Mouse (Mus musculus): ENCODE measurements around the gene Olfr1472. TPM values are rescaled to one million over a fixed set of nuclear protein-coding genes. Genes with fewer than 3 reads are reported as not detected.
"Not testable (repeated sequence)": the region's sequence is repeated elsewhere in the genome, so short reads cannot be mapped to it uniquely, and the experiment has no call there.

Olfr1472 gene
- polyA plus RNA-seq (2014; fragmentation: Nextera tagmentation; extraction: Ambion mirVana) = not detected in 2 replicates

DNA sequence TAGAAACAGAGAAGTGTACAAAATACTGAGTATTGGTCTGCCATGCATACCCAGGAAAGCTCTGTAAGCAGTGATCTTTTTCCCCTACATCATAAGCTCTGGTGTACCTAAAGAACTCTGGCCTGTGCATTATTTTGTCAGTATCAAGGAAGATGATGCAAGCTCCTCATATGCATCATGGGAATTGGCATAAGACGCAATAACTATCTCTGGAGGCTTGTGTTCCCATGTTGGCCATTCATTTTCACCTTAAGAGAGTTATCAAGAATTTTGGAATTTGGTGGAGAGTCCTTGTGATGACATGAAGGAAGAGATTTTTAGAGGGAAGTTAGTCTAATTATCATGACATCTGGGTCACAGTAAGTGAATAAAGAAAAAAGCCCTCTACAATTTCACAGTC is at the start of gene Olfr1472:
Olfr1472 (minus strand) TSS at position 101 of the 400 bp plus-strand sequence.
- H3K27me3 ChIP-seq (ENCODE audit: control insufficient read depth, insufficient read depth, low read length) = no peaks in the 10 kb centered on the region
- no peak within 1 kb of the TSS for H3K27ac ChIP-seq (ENCODE audit: low read depth, low read length)
- H3K4me3 ChIP-seq (ENCODE audit: low read depth, low read length) = no peak within 1 kb of the TSS
- peaks cover 3% of the 10 kb centered on the region; the same call in 1 of the 2 replicates for H3K9me3 ChIP-seq (ENCODE audit: control insufficient read depth, low read length)
- no peaks in the 10 kb centered on the region for H3K36me3 ChIP-seq (ENCODE audit: control insufficient read depth, insufficient read depth, low read length)
- DNase-seq (ENCODE audit: low spot score, missing footprints) (no peak), ATAC-seq (ENCODE audit: low FRiP score) (no peak)
- no peak within 1 kb of the TSS for H3K4me2 ChIP-seq
- WGBS = 77% methylated on average over 1 of the region's 1 CpGs
- H3K9ac ChIP-seq (ENCODE audit: low read length) = no peak within 1 kb of the TSS
- H3K4me1 ChIP-seq (ENCODE audit: control insufficient read depth, insufficient read depth, low read length) = no peaks in the 10 kb centered on the region

GRCm38 (mm10) chr19:13500246-13500645 is 44.4 kb upstream of the Olfr1472 start, which contains the start of gene Olfr1477:
TSS of gene Olfr1477 (plus strand) at chr19:13500546.
- Histone ChIP-seq H3K9ac (ENCODE audit: low read length) (no peak within 1 kb of the TSS), H3K27me3 (ENCODE audit: control insufficient read depth, insufficient read depth, low read length) (no peaks in the 10 kb centered on the region), H3K36me3 (ENCODE audit: control insufficient read depth, insufficient read depth, low read length) (no peaks in the 10 kb centered on the region), H3K4me1 (ENCODE audit: control insufficient read depth, insufficient read depth, low read length) (no peaks in the 10 kb centered on the region), H3K4me3 (ENCODE audit: low read depth, low read length) (no peak within 1 kb of the TSS), H3K4me2 (no peak within 1 kb of the TSS), H3K27ac (ENCODE audit: low read depth, low read length) (no peak within 1 kb of the TSS), H3K9me3 (ENCODE audit: control insufficient read depth, low read length) (peaks cover 4% of the 10 kb centered on the region; the same call in 1 of the 2 replicates)
- DNase-seq (ENCODE audit: low spot score, missing footprints) (no peak), ATAC-seq (ENCODE audit: low FRiP score) (no peak)
- WGBS = 75% methylated on average over 3 of the region's 3 CpGs

DNA sequence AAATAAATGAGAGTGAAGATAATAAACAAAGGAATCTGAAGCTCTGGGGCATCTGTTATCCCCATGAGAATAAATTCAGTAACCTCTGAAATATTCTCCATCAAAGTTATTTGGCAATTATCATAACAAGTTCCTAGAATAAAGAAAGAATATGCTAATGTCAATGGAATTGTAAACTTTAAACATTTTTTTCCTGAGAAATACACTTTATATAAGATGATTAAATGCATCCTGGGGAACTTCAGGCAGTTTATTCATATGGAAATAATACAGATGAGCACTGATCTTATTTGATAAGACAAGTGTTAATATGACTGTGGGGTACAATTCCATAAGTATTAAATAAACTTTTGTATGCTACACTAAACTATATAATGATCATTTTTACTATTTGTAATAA is 24.2 kb upstream of the Olfr1472 start, which contains the start of gene Olfr1475:
Olfr1475 (minus strand) TSS at position 101 of the 400 bp plus-strand sequence.
- Histone ChIP-seq H3K9me3 (ENCODE audit: control insufficient read depth, low read length) (no peaks in the 10 kb centered on the region), H3K4me2 (no peak within 1 kb of the TSS), H3K4me1 (ENCODE audit: control insufficient read depth, insufficient read depth, low read length) (no peaks in the 10 kb centered on the region), H3K9ac (ENCODE audit: low read length) (no peak within 1 kb of the TSS), H3K4me3 (ENCODE audit: low read depth, low read length) (no peak within 1 kb of the TSS), H3K27ac (ENCODE audit: low read depth, low read length) (no peak within 1 kb of the TSS), H3K36me3 (ENCODE audit: control insufficient read depth, insufficient read depth, low read length) (no peaks in the 10 kb centered on the region), H3K27me3 (ENCODE audit: control insufficient read depth, insufficient read depth, low read length) (no peaks in the 10 kb centered on the region)
- no peak for ATAC-seq (ENCODE audit: low FRiP score)
- DNase-seq (ENCODE audit: low spot score, missing footprints) = no peak

- H3K4me3 ChIP-seq (ENCODE audit: low read depth, low read length); DNase-seq (ENCODE audit: low spot score, missing footprints); H3K4me1 ChIP-seq (ENCODE audit: control insufficient read depth, insufficient read depth, low read length); H3K27ac ChIP-seq (ENCODE audit: low read depth, low read length); H3K9ac ChIP-seq (ENCODE audit: low read length); H3K9me3 ChIP-seq (ENCODE audit: control insufficient read depth, low read length); H3K36me3 ChIP-seq (ENCODE audit: control insufficient read depth, insufficient read depth, low read length); H3K4me2 ChIP-seq; H3K27me3 ChIP-seq (ENCODE audit: control insufficient read depth, insufficient read depth, low read length); ATAC-seq (ENCODE audit: low FRiP score): not testable (repeated sequence)
- 82% methylated on average over 4 of the region's 4 CpGs for WGBS
Measured at GRCm38 (mm10) chr19:13469265-13469664, 13.4 kb upstream of the Olfr1472 start, which contains the start of gene Olfr1474. TSS of gene Olfr1474 (plus strand) at chr19:13469565.

DNA sequence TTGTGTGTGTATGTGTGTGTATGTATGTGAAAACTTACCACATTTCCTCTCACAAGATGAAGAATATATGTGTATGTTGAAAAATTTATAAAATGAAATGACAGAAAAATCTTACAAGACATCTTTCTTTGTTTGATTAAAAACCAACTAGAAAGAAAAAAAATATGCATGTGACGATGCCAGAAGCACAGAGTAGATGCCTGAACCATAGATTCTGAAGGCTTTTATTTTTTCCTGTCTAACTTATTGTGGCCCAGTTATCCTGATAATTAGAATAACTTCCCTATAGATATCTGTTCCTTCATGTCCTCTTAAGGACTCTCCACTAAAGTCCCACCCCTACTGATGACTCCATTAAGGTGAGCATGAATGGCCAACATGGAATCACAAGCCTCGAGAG is 12.8 kb downstream of the Olfr1472 start, which contains the start of gene Olfr1471:
Olfr1471 (plus strand) TSS at position 301 of the 400 bp plus-strand sequence.
- not testable (repeated sequence) for DNase-seq (ENCODE audit: low spot score, missing footprints); H3K4me3 ChIP-seq (ENCODE audit: low read depth, low read length); ATAC-seq (ENCODE audit: low FRiP score); H3K4me1 ChIP-seq (ENCODE audit: control insufficient read depth, insufficient read depth, low read length); H3K27me3 ChIP-seq (ENCODE audit: control insufficient read depth, insufficient read depth, low read length); H3K9ac ChIP-seq (ENCODE audit: low read length); H3K9me3 ChIP-seq (ENCODE audit: control insufficient read depth, low read length); H3K27ac ChIP-seq (ENCODE audit: low read depth, low read length); H3K36me3 ChIP-seq (ENCODE audit: control insufficient read depth, insufficient read depth, low read length); H3K4me2 ChIP-seq
- 76% methylated on average over 2 of the region's 2 CpGs for WGBS

DNA sequence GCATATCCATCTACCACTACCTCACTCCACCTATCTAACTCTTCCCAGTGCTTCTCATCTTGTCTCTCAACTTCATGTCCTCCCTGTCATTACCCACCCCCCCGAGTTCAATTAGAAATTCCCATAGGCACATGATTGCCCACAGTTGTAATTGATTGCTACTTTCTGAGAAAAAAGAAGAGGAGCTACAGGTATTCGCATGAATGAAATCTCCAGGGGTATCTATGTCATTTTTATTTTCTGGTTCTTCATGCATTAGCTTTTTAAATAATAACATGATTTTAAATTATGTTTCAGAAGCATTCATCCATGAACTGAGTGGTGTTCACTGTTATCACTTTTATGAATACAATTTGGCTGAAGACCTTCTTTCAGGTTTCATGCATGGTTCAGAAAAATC is 48.3 kb downstream of the Olfr1472 start, which contains the start of gene Olfr1469:
Olfr1469 (plus strand) TSS at position 301 of the 400 bp plus-strand sequence.
- no peak for ATAC-seq (ENCODE audit: low FRiP score)
- Histone ChIP-seq H3K9ac (ENCODE audit: low read length) (no peak within 1 kb of the TSS), H3K9me3 (ENCODE audit: control insufficient read depth, low read length) (no peaks in the 10 kb centered on the region; the same call in 1 of the 2 replicates), H3K27me3 (ENCODE audit: control insufficient read depth, insufficient read depth, low read length) (no peaks in the 10 kb centered on the region), H3K27ac (ENCODE audit: low read depth, low read length) (no peak within 1 kb of the TSS), H3K4me2 (no peak within 1 kb of the TSS), H3K4me3 (ENCODE audit: low read depth, low read length) (no peak within 1 kb of the TSS), H3K4me1 (ENCODE audit: control insufficient read depth, insufficient read depth, low read length) (no peaks in the 10 kb centered on the region), H3K36me3 (ENCODE audit: control insufficient read depth, insufficient read depth, low read length) (no peaks in the 10 kb centered on the region)
- no peak for DNase-seq (ENCODE audit: low spot score, missing footprints)
- WGBS = 81% methylated on average over 2 of the region's 2 CpGs

Other genes with a start within 250 kb of the Olfr1472 start
- not detected in 2 replicates for gene Olfr1463, start 224.8 kb downstream of the Olfr1472 start, polyA plus RNA-seq (2014; fragmentation: Nextera tagmentation; extraction: Ambion mirVana)
- not detected in 2 replicates for gene Olfr1465, start 140.5 kb downstream of the Olfr1472 start, polyA plus RNA-seq (2014; fragmentation: Nextera tagmentation; extraction: Ambion mirVana)
- not detected in 2 replicates for gene Olfr1466, start 117.2 kb downstream of the Olfr1472 start, polyA plus RNA-seq (2014; fragmentation: Nextera tagmentation; extraction: Ambion mirVana)
- not detected in 2 replicates for gene Olfr1467, start 93.8 kb downstream of the Olfr1472 start, polyA plus RNA-seq (2014; fragmentation: Nextera tagmentation; extraction: Ambion mirVana)
- not detected in 2 replicates for gene Olfr1469, start 48.2 kb downstream of the Olfr1472 start, polyA plus RNA-seq (2014; fragmentation: Nextera tagmentation; extraction: Ambion mirVana)
- gene Olfr1471, start 12.7 kb downstream of the Olfr1472 start, polyA plus RNA-seq (2014; fragmentation: Nextera tagmentation; extraction: Ambion mirVana) = not detected in 2 replicates
- not detected in 2 replicates for gene Olfr1474, start 13.5 kb upstream of the Olfr1472 start, polyA plus RNA-seq (2014; fragmentation: Nextera tagmentation; extraction: Ambion mirVana)
- gene Olfr1475, start 24.1 kb upstream of the Olfr1472 start, polyA plus RNA-seq (2014; fragmentation: Nextera tagmentation; extraction: Ambion mirVana) = not detected in 2 replicates
- gene Olfr1477, start 44.5 kb upstream of the Olfr1472 start, polyA plus RNA-seq (2014; fragmentation: Nextera tagmentation; extraction: Ambion mirVana) = not detected in 2 replicates
- gene Olfr1480, start 71.8 kb upstream of the Olfr1472 start, polyA plus RNA-seq (2014; fragmentation: Nextera tagmentation; extraction: Ambion mirVana) = not detected in 2 replicates
- not detected in 2 replicates for gene Olfr1484, start 127.4 kb upstream of the Olfr1472 start, polyA plus RNA-seq (2014; fragmentation: Nextera tagmentation; extraction: Ambion mirVana)
- not detected in 2 replicates for gene Olfr1487, start 161.3 kb upstream of the Olfr1472 start, polyA plus RNA-seq (2014; fragmentation: Nextera tagmentation; extraction: Ambion mirVana)
- not detected in 2 replicates for gene Olfr1489, start 175.5 kb upstream of the Olfr1472 start, polyA plus RNA-seq (2014; fragmentation: Nextera tagmentation; extraction: Ambion mirVana)
- not detected in 2 replicates for gene Olfr1490, start 195.0 kb upstream of the Olfr1472 start, polyA plus RNA-seq (2014; fragmentation: Nextera tagmentation; extraction: Ambion mirVana)
- gene Olfr1491, start 241.2 kb upstream of the Olfr1472 start, polyA plus RNA-seq (2014; fragmentation: Nextera tagmentation; extraction: Ambion mirVana) = not detected in 2 replicates

Measured in midbrain, embryonic 11.5 days (tissue).